Mouse (Mus musculus) cerebellum, postnatal 25 days (tissue): ENCODE measurements around the gene Helq.

Experiments used
- DNase-seq, 2 experiments: peaks; one replicate each; pipeline ENCODE4 v3.0.0; 2021; ENCODE audit warnings: mixed read lengths in 2 of 2

Gene Helq

GRCm38 (mm10) chr5:100798165-100798860 is at the start of gene Helq, which contains the start of gene Mrps18c:
Helq (minus strand) TSS chr5:100798598.
Mrps18c (plus strand) TSS chr5:100798627.
- peak; percentile 95 to 97 for DNase-seq

DNA sequence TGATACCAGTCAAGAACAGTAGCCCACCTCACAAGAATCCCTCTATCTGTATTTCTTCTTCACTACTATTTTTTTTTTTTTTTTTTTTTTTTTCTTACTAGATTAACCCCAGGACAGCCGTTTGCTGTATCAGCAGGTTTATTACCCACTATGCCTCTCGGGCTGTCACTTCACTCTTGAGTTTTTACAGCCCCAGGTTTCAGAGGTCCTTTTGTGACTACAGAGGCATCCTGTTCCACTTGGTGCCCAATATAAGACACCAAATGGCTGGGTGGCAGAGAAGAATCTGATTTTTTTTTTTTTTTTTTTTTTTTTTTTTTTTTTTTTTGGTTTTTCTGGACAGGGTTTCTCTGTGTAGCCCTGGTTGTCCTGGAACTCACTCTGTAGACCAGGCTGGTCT is 48.7 kb upstream of the Helq start:
- no peak for DNase-seq

DNA sequence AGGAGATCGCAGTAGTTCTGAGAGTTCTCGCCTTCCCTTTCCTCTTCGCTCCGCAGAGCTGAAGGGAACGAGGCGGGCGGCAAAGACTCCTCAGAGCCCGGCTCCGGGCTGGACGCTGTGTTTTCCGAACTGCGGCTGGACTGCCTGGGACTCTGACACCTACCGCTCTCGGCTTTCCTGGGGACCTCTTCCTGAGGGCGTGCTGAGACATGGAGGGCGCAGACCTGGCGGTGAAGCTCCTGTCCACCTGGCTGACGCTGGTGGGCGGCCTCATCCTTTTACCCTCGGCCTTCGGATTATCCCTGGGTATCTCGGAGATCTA is 48.2 kb upstream of the Helq start:
- no peak for DNase-seq

- peak; percentile 67 to 71 for DNase-seq
Measured at GRCm38 (mm10) chr5:100845848-100846598, 47.6 kb upstream of the Helq start.

DNA sequence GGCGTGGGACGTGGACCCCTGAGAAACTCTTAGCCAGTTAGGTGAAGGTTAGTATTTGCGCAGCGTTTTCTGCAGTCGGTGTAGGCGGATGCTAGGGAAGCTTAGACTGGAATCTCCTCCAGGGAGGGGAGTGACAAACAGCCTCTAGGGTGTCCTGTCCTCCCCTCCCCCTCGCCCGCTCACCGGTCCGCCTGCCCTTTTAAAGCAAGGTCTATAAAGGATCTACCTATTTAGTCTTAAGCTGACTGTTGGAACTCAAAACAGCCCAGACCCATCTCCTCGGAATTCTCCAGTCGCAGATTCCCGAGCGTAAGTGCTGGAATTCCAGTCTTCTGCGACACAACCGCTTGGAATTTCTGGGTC is 47.1 kb upstream of the Helq start, which contains the start of gene Gpat3:
Gene Gpat3, plus strand, starts transcription at position 229 of the 363 bp plus-strand sequence.
- DNase-seq: peak; percentile 61 to 69

- DNase-seq: no peak
Measured at GRCm38 (mm10) chr5:100844485-100844884, 46.1 kb upstream of the Helq start.

- no peak for DNase-seq
Measured at GRCm38 (mm10) chr5:100837907-100838306, 39.5 kb upstream of the Helq start.

GRCm38 (mm10) chr5:100835862-100836538 is 37.6 kb upstream of the Helq start:
- DNase-seq: no peak

DNA sequence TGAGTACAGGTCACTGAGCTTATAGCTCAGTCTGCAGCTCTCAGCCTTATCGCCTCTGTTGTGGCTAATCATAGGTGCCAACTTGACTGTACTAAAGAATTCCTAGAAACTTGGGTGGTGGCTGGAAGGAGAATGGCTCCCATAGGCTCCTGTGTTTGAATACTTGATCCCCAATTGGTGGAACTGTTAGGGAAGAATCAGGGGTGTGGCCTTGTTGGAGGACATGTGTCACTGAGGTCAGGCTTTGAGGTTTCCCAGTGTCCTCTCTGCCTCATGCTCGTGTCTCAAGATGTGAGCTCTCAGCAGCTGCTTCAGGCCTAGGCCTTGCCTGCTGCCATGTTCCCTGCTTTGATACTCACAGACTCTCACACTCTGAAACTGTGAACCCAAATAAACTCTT is 35.4 kb upstream of the Helq start:
- DNase-seq: no peak

GRCm38 (mm10) chr5:100832680-100833079 is 34.3 kb upstream of the Helq start:
- no peak for DNase-seq

DNA sequence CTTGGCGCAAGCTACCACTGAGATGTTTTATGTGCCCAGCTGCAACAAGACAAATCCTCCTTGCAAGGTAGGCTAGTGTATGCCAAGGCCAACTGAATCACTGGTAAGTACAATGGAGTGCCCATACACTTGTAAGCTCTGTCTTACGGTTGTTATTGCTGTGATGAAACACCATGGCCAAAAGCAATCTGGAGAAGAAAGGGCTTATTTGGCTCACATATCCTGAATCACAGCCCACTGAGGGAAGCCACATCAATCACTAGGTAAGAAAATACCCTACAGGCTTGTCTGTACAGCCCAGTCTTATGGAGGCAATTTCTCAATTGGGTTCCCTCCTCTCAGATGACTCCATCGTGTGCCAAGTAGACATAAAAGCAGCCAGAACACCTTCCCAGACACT is 30.3 kb upstream of the Helq start:
- no peak for DNase-seq

- no peak for DNase-seq
Measured at GRCm38 (mm10) chr5:100826531-100826930, 28.1 kb upstream of the Helq start.

DNA sequence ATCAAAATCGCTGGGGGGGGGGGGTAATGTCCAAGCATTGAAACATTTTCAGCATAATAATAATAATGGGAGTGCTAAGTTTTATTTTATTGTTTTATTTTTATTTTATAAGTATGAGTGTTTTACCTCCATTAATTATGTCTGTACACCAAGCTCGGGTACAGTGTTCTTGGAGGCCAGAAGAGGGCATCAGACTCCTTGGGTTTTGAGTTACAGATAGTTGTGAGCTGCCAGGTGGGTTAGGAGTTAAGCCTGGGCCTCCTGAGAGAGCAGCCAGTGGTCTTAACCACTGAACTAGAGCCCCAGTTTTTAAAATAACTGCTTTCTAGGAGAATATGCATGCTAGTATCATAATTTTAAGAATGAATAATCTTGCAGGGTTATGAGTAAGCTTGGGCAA is 27.6 kb upstream of the Helq start:
- DNase-seq: no peak

DNA sequence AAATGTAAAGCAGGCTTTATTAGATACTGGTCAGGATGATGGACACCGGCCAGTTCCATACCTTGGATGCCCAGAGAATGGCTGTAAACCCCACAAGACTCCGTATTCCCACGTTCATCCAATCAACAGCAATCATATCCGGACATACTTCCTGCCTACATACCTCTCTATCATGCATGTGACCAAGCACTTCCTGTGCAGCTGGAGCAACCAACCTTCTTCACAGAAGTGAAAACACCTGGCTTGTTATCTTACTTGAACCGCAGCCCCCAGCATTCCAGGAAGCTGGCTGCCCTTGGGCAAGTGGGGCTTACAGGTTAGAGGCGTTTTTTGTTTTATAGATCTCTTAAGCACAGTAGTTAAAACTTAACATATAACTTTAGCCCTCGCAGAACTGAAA is 24.4 kb upstream of the Helq start:
- DNase-seq: no peak

GRCm38 (mm10) chr5:100821375-100821774 is 23.0 kb upstream of the Helq start:
- DNase-seq: no peak

DNA sequence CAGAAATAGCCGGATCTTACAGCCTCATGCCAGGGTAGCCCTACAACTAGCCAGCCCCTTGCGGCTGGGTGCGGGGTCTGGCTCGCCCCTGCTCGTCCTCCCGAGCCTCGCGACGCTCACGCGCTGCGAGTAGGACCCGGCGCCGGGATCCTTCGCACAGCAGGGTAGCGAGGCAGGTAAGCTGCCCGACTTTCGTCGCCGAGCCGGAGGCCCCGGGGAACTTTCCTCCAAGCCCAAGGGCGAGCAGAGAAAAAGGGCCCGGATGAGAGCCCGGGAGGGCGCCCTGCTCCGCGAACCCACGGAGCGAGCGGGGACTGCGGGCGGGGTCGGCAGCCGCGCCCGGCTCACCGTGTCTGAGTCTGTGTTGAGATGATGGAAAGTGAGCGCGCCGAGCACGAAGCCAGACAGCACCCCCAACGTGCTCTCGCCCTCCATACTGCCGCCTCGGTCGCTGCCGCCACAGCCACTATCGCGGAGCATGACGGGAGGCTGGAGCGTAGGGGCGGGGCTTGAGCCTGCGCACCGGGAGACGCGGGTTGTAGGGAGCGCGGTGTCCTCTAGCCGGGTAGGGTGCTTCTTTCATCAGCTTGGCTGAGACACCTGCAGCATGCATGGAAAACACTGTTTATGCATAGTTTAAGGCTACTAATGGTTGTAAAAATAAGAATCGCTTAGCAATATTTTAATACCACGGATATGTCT is 22.2 kb upstream of the Helq start, which contains the start of gene Abraxas1:
Gene Abraxas1, minus strand, starts transcription at position 483 of the 702 bp plus-strand sequence.
- DNase-seq: peak; percentile 90 to 94

- peak in 1 of 2 experiments; percentile 17 for DNase-seq
Measured at GRCm38 (mm10) chr5:100819568-100820480, 21.4 kb upstream of the Helq start.

- DNase-seq: no peak
Measured at GRCm38 (mm10) chr5:100818341-100818740, 19.9 kb upstream of the Helq start.

GRCm38 (mm10) chr5:100794084-100794483 is 4.3 kb downstream of the Helq start:
- no peak for DNase-seq

DNA sequence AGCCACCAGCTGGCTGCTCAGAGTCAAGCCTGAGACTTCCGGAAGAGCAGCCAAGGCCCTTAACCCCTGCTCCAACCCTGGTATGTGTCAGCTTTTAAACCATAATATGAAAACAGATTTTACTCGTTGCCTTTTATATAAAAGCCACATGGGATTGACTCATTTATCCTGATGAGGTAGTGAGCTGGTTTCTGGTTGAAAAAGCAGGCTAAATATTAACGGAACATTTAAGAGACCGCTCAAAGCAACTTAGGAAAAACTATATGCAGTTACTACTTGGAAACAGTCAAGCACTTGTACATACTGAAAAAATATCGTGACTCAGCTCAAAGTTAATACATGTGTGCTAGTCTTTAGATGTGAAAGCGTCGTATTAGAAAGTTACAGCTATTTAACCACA is 6.1 kb downstream of the Helq start:
- no peak for DNase-seq

DNA sequence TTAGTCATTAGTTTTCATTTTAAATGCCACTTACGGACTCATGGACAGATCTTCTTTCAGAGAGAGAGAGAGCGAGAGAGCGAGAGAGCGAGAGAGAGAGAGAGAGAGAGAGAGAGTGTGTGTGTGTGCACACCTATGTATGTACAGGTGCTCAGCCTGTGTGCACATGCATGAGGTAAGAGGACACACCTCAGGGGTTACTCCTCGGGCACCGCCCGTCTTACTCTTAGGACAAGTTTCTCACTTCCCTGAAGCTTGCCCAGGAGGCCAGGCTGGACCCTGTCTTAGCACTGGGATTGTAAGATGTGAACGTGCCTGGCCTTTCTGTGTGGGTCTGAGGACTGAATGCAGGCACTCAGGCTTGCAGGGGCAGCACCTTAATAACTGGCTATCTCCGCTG is 10.9 kb downstream of the Helq start:
- DNase-seq: no peak

- no peak for DNase-seq
Measured at GRCm38 (mm10) chr5:100779002-100779401, 19.4 kb downstream of the Helq start.
